ENCODE assay signal across 15 mouse cellular contexts in genomic region chr9:94607011-94607749, GRCm38 (mm10).
DNase-seq lines count a peak whose midpoint lies in the region; ATAC-seq and TF ChIP-seq lines count a peak whose summit lies in the region.
"Had no signal": no experiment of that assay in that cellular context is flagged by ENCODE, and none has a peak within 500 bp of the region (broad histone marks: within the 10 kb centered on the region; RNA-seq: fewer than 3 reads in every experiment).

No protein-coding gene starts in this region.

- ATAC-seq in lung, embryonic 16.5 days (ENCODE audit: low read depth), result 0 out of 2 replicates have a peak, but pooled peaks have one; percentile 15
- no peak for ATAC-seq in hindbrain, embryonic 14.5 days (ENCODE audit: low FRiP score)
- ATAC-seq: Patski had no signal

- H3K4me2 ChIP-seq in lung, embryonic 16.5 days (ENCODE audit: low read depth, low read length), result no peak overlapping the region
- peak overlapping the region; percentile 64 for H3K4me2 ChIP-seq in myocyte (ENCODE audit: low read depth)
- no peak overlapping the region for H3K4me2 ChIP-seq in hindbrain, embryonic 14.5 days (replicated peaks)
- H3K4me2 ChIP-seq: neural tube, embryonic 12.5 days had no signal

- no peak overlapping the region for H3K9ac ChIP-seq in lung, embryonic 16.5 days (ENCODE audit: low read length)
- H3K9ac ChIP-seq in hindbrain, embryonic 14.5 days, result no peak overlapping the region
- H3K9ac ChIP-seq: neural tube, embryonic 12.5 days had no signal

- 66% methylated on average over 13 of the region's 13 CpGs for WGBS in lung, embryonic 16.5 days
- 84% methylated on average over 13 of the region's 13 CpGs for WGBS in limb, embryonic 10.5 days
- WGBS in hindbrain, embryonic 14.5 days, result 88% methylated on average over 13 of the region's 13 CpGs

- H3K36me3 ChIP-seq in lung, embryonic 16.5 days (ENCODE audit: control insufficient read depth, insufficient read depth, low read length), result no peaks in the 10 kb centered on the region
- no peaks in the 10 kb centered on the region for H3K36me3 ChIP-seq in limb, embryonic 10.5 days
- H3K36me3 ChIP-seq in myocyte (ENCODE audit: control insufficient read depth, insufficient read depth), result no peaks in the 10 kb centered on the region
- no peaks in the 10 kb centered on the region for H3K36me3 ChIP-seq in hindbrain, embryonic 14.5 days (replicated peaks; ENCODE audit: control insufficient read depth, insufficient read depth)
- H3K36me3 ChIP-seq: neural tube, embryonic 12.5 days had no signal

- H3K4me3 ChIP-seq in lung, embryonic 16.5 days (ENCODE audit: low read length), result no peak overlapping the region
- no peak overlapping the region for H3K4me3 ChIP-seq in limb, embryonic 10.5 days
- H3K4me3 ChIP-seq in myocyte, result no peak overlapping the region
- H3K4me3 ChIP-seq in hindbrain, embryonic 14.5 days (replicated peaks; ENCODE audit: low read length), result no peak overlapping the region
- H3K4me3 ChIP-seq: heart, adult 2 months; neural tube, embryonic 12.5 days had no signal

- H3K27me3 ChIP-seq in lung, embryonic 16.5 days (ENCODE audit: control insufficient read depth, insufficient read depth, low read depth, low read length), result no peaks in the 10 kb centered on the region
- H3K27me3 ChIP-seq in limb, embryonic 10.5 days (ENCODE audit: low read depth, poor library complexity, severe bottlenecking), result no peaks in the 10 kb centered on the region
- no peaks in the 10 kb centered on the region for H3K27me3 ChIP-seq in myocyte (ENCODE audit: control insufficient read depth, insufficient read depth, insufficient read length)
- no peaks in the 10 kb centered on the region for H3K27me3 ChIP-seq in hindbrain, embryonic 14.5 days (ENCODE audit: control insufficient read depth, insufficient read depth, low read length)
- H3K27me3 ChIP-seq: neural tube, embryonic 12.5 days; Patski had no signal

- H3ac ChIP-seq in myocyte (ENCODE audit: control insufficient read depth, insufficient read length), result no peak overlapping the region

- no peak for TF ChIP-seq POLR2A in myocyte (IDR thresholded peaks at IDR 0.05; ENCODE audit: insufficient read length, low read depth)

- no peaks in the 10 kb centered on the region for H3K4me1 ChIP-seq in lung, embryonic 16.5 days (replicated peaks; ENCODE audit: control insufficient read depth, insufficient read depth, low read length)
- H3K4me1 ChIP-seq in limb, embryonic 10.5 days, result peaks cover 7% of the 10 kb centered on the region
- H3K4me1 ChIP-seq in hindbrain, embryonic 14.5 days (replicated peaks; ENCODE audit: control insufficient read depth, insufficient read depth, low read length), result peaks cover 8% of the 10 kb centered on the region; the same call in 1 of the 2 replicates
- H3K4me1 ChIP-seq: neural tube, embryonic 12.5 days had no signal

- H3K79me2 ChIP-seq in myocyte (ENCODE audit: control insufficient read depth, insufficient read depth), result no peaks in the 10 kb centered on the region

- H3K9me3 ChIP-seq in lung, embryonic 16.5 days (ENCODE audit: control insufficient read depth, low read length), result no peaks in the 10 kb centered on the region
- H3K9me3 ChIP-seq in limb, embryonic 10.5 days (replicated peaks), result no peaks in the 10 kb centered on the region
- H3K9me3 ChIP-seq in hindbrain, embryonic 14.5 days (ENCODE audit: control insufficient read depth, low read length), result no peaks in the 10 kb centered on the region
- H3K9me3 ChIP-seq: neural tube, embryonic 12.5 days had no signal

- no peak for DNase-seq in lung, postnatal 4 days
- peak; percentile 43 for DNase-seq in MEL-GATA-1-ER (ENCODE audit: extremely low read depth, low read depth)
- peak; percentile 20 for DNase-seq in limb, embryonic 10.5 days (ENCODE audit: low spot score)
- DNase-seq in hindbrain, embryonic 14.5 days (ENCODE audit: low spot score), result no peak
- no peak for DNase-seq in cerebellum, adult 8-10 months
- DNase-seq in left cerebral cortex, adult 9 months (ENCODE audit: low spot score in 2 of 2), result no peak
- DNase-seq: adrenal gland, postnatal 25 days; B cell, adult 2 months; heart, adult 2 months; lung, adult 2 months; thymus, postnatal 36 days had no signal

- no peak overlapping the region for H3K27ac ChIP-seq in lung, embryonic 16.5 days (ENCODE audit: low read length)
- no peak overlapping the region for H3K27ac ChIP-seq in limb, embryonic 10.5 days
- H3K27ac ChIP-seq in hindbrain, embryonic 14.5 days, result no peak overlapping the region
- H3K27ac ChIP-seq: heart, adult 2 months; neural tube, embryonic 12.5 days had no signal

TF ChIP-seq in myocyte, 11 proteins besides CTCF, POLR2A, EP300 and RAD21:
- TF ChIP-seq MYOD1 (IDR thresholded peaks at IDR 0.05; ENCODE audit: control insufficient read depth in 1 of 3, insufficient read length in 2 of 3, low read depth in 2 of 3) (no peak), CEBPB (IDR thresholded peaks at IDR 0.05; ENCODE audit: insufficient read depth, poor library complexity, severe bottlenecking) (0 out of 2 replicates have a peak, but pooled peaks have one; percentile 8), USF1 (IDR thresholded peaks at IDR 0.05; ENCODE audit: low read depth) (peak; percentile 45)

Comparison
In these comparisons a context has a peak if more than half of its experiments do, and no peak if none do; other contexts are left out.
1. DNase-seq: peak in MEL-GATA-1-ER (single experiment) and limb, embryonic 10.5 days (single experiment); none in lung, postnatal 4 days (0 of 2), hindbrain, embryonic 14.5 days (single experiment), cerebellum, adult 8-10 months (single experiment) and left cerebral cortex, adult 9 months (0 of 2).